Mouse (Mus musculus) neutrophil, adult 5-6 weeks (primary cell): ENCODE data around the gene Ripply3. TPM values are rescaled to one million over a fixed set of nuclear protein-coding genes. Genes with fewer than 3 reads are reported as not detected.

ENCODE experiments used
- total RNA-seq: library from RNA; stranded (forward); fragments of 200-1000 nt; gene quantifications from 2 replicates; pipeline ENCODE4 v1.2.3, GENCODE M21; 2017

Gene Ripply3
- total RNA-seq, 1 experiment from 2014 or later = not detected

Other genes starting within 250 kb of the Ripply3 start
- not detected in 2 replicates for gene Sim2, start 243.5 kb upstream of the Ripply3 start, total RNA-seq
- 19.6 and 26.4 TPM in 2 replicates for gene Hlcs, start 14.8 kb upstream of the Ripply3 start, total RNA-seq
- 73.8 and 87.0 TPM in 2 replicates for gene Ttc3, start 42.2 kb downstream of the Ripply3 start, total RNA-seq
- 14.4 and 14.5 TPM in 2 replicates for gene Pigp, start 43.4 kb downstream of the Ripply3 start, total RNA-seq
- 34.5 and 45.6 TPM in 2 replicates for gene Vps26c, start 198.4 kb downstream of the Ripply3 start, total RNA-seq
- 113 and 124 TPM in 2 replicates for gene Dyrk1a, start 241.6 kb downstream of the Ripply3 start, total RNA-seq